Mouse (Mus musculus) ES-E14 (cell line): ENCODE measurements around the gene Slc10a7. TPM values are rescaled to one million over a fixed set of nuclear protein-coding genes. Genes with fewer than 3 reads are reported as not detected.
"Not testable (repeated sequence)": the region's sequence is repeated elsewhere in the genome, so short reads cannot be mapped to it uniquely, and the experiment has no call there.

ENCODE experiments used
- DNase-seq: peaks from one replicate; pipeline ENCODE4 v3.0.0-alpha.2; 2013; ENCODE audit warnings: low read depth, low spot score
- H3K27ac ChIP-seq: 2 replicates; pipeline ENCODE4 v1.5.1; 2012; ENCODE audit warnings: low read depth, mild to moderate bottlenecking, low read length, moderate library complexity, mixed read lengths; ENCODE audit not compliant: poor library complexity, insufficient read depth, severe bottlenecking
- H3K36me3 ChIP-seq: 2 replicates; pipeline ENCODE4 v1.6.1; 2012; ENCODE audit warnings: mild to moderate bottlenecking, low read length, moderate library complexity, mixed read lengths; ENCODE audit not compliant: control insufficient read depth, poor library complexity, insufficient read depth, severe bottlenecking
- H3K4me1 ChIP-seq, 2 experiments: fragments of 150-350 bp in 1 of 2; sonication (generic) in 1 of 2; 2 replicates each; pipeline ENCODE4 v1.6.1; 2012; ENCODE audit warnings: low read length in 2 of 2, mild to moderate bottlenecking in 1 of 2, mixed read lengths in 1 of 2; ENCODE audit not compliant: control insufficient read depth in 2 of 2, insufficient read depth in 2 of 2, poor library complexity in 1 of 2
- H3K4me3 ChIP-seq, 2 experiments: fragments of 150-350 bp in 1 of 2; sonication (generic) in 1 of 2; 2 replicates each; pipeline ENCODE4 v1.5.1; 2012; ENCODE audit warnings: low read length in 2 of 2, low read depth in 1 of 2, mild to moderate bottlenecking in 1 of 2, mixed read lengths in 1 of 2; ENCODE audit not compliant: insufficient read depth in 1 of 2, poor library complexity in 1 of 2, severe bottlenecking in 1 of 2
- H3K9ac ChIP-seq: 2 replicates; pipeline ENCODE4 v1.6.1; 2012; ENCODE audit warnings: low read depth, mild to moderate bottlenecking, low read length, mixed read lengths; ENCODE audit not compliant: poor library complexity, insufficient read depth, severe bottlenecking
- H3K9me3 ChIP-seq: fragments of 150-350 bp; sonication (generic); 2 replicates; pipeline ENCODE4 v1.6.1; 2012; ENCODE audit warnings: low read depth, mild to moderate bottlenecking, low read length; ENCODE audit not compliant: control insufficient read depth, insufficient read depth
- CHD2 ChIP-seq: IDR thresholded peaks from 2 replicates; pipeline ENCODE4 v1.6.1; 2014; ENCODE audit warnings: mild to moderate bottlenecking, low read depth, low read length, inconsistent platforms
- HCFC1 ChIP-seq: IDR thresholded peaks from 2 replicates; pipeline ENCODE4 v1.6.1; 2012; ENCODE audit warnings: low read length, inconsistent platforms, borderline replicate concordance; ENCODE audit not compliant: insufficient read depth
- MAFK ChIP-seq: IDR thresholded peaks from 2 replicates; pipeline ENCODE4 v1.6.1; 2014; ENCODE audit warnings: mild to moderate bottlenecking, low read depth, low read length, inconsistent platforms; ENCODE audit not compliant: insufficient read depth
- ZC3H11A ChIP-seq: IDR thresholded peaks from 2 replicates; pipeline ENCODE4 v1.6.1; 2012; ENCODE audit warnings: low read depth, mild to moderate bottlenecking, inconsistent platforms, low read length, borderline replicate concordance
- ZNF384 ChIP-seq: IDR thresholded peaks from 2 replicates; pipeline ENCODE4 v1.6.1; 2012; ENCODE audit warnings: low read depth, low read length, inconsistent platforms
- in situ Hi-C, 2 experiments: fragments of 600-800 bp; cut with MboI; formaldehyde crosslinking; loops; one replicate each; pipeline ENCODE4 v1.15.1; 2025; ENCODE audit warnings: low sequenced_read_pairs in 2 of 2, inconsistent platforms in 1 of 2; ENCODE audit not compliant: unreplicated experiment in 2 of 2
- total RNA-seq: library from RNA; depleted of rRNA; stranded (reverse); fragments of 300-350 nt; gene quantifications from 2 replicates; pipeline ENCODE4 v1.2.3, GENCODE M21; 2012

Gene Slc10a7
- total RNA-seq, 1 experiment: 30.5 TPM

DNA sequence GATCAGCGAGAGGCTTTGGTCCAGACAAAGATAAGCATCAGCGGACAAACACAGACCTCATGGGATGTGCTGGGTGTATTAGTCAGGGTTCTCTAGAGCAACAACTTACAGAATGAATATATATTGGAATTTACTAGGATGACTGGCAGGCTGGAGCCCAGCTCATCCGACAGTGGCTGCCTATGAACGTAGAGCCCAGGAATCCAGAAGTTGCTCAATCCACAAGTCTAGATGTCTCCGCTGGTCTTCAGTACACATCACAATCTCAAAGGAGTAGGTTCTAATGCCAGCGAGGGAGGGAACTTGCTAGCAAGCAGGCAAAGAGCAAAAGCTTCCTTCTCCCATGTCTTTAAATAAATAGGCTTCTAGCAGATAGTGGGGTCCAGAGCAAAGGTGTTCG, 207.4 kb downstream of the Slc10a7 start:
- in situ Hi-C loops: no loop called here
- no peak overlapping the region for H3K9ac ChIP-seq
- DNase-seq: no peak
- H3K36me3 ChIP-seq: no peaks in the 10 kb centered on the region; the same call in 1 of the 2 replicates
- TF ChIP-seq ZNF384 (no peak), ZC3H11A (no peak), MAFK (no peak), CHD2 (no peak), HCFC1 (no peak)
- no peak overlapping the region for H3K4me3 ChIP-seq
- H3K4me1 ChIP-seq: peaks cover 2 to 17% of the 10 kb centered on the region in 2 experiments; a peak in 2 of 4 replicates
- H3K27ac ChIP-seq: no peak overlapping the region
- no peaks in the 10 kb centered on the region for H3K9me3 ChIP-seq

GRCm38 (mm10) chr8:78717191-78717590, 208.0 kb downstream of the Slc10a7 start:
- H3K9me3 ChIP-seq, in situ Hi-C loops, H3K4me3 ChIP-seq: not testable (repeated sequence)

DNA sequence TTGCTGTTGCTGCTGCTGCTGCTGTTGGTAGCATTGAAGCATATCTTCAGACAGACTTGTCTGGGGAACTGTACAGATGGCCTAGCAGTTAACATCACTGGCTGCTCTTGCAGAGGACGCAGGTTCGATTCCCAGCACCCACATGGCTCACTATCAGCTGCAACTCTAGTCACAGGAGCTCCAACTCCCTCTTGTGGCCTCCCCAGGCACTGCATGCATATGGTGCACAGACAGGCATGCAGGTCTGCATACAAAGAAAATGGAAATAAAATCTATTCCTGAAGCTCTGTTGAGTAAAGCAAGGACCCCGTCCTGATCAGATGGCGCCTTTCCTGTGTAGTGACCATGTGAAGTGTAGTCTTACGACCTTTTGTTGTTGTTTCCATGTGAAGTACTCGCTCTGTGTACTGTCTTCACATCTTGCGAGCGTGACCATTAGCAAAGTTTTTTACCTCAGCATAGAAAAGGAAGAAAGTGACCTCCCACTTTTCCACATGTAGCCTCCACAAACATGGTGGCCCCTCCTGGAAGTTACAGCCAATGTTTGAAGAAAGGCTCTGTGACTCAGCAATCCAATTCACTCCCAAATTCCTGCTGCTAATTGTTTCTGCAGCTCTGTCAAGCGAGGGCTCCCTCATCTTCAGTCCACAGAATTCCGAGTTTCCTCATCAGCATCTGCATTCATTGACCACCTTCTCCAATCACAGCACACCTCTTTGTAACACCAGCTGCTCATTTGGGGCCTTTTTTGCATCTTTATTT, 210.3 kb downstream of the Slc10a7 start:
- no peak overlapping the region for H3K9ac ChIP-seq
- H3K9me3 ChIP-seq: no peaks in the 10 kb centered on the region
- TF ChIP-seq MAFK (peak; percentile 80), ZC3H11A (no peak)
- no peak overlapping the region for H3K27ac ChIP-seq
- DNase-seq: peak; percentile 28
- H3K36me3 ChIP-seq: no peaks in the 10 kb centered on the region; the same call in 1 of the 2 replicates
- peaks cover 5 to 25% of the 10 kb centered on the region in 2 experiments; a peak in 3 of 4 replicates for H3K4me1 ChIP-seq
- in situ Hi-C loops: no loop called here
- H3K4me3 ChIP-seq: no peak overlapping the region

More at GRCm38 (mm10) chr8:78717191-78717590, 208.0 kb downstream of the Slc10a7 start:
- peaks cover 5 to 22% of the 10 kb centered on the region in 2 experiments; a peak in 3 of 4 replicates for H3K4me1 ChIP-seq
- H3K27ac ChIP-seq, H3K36me3 ChIP-seq, DNase-seq, H3K9ac ChIP-seq: not testable (repeated sequence)

DNA sequence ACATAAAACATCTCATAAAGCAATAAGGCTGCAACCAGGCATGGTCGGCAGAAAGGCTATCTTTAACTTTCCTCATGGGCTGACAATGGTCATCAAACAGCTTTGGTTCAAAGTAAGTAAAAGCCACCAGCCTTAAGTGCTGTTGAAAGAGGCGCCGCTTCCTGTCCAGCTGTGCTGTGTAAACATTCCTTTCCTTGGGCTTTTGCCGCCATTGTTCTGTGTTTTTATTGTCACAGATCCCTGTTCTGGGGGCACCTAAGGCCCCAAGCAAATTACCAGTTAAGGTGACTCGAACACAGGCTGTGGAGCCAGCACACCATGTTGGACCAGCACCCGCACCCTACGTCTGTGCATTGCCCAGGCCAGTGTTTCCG, 210.9 kb downstream of the Slc10a7 start:
- in situ Hi-C loops: no loop called here
- H3K9me3 ChIP-seq: no peaks in the 10 kb centered on the region
- no peak overlapping the region for H3K4me3 ChIP-seq
- H3K4me1 ChIP-seq: peaks cover 5 to 25% of the 10 kb centered on the region in 2 experiments; a peak in 3 of 4 replicates
- TF ChIP-seq MAFK: 0 out of 2 replicates have a peak, but pooled peaks have one; percentile 3
- no peak for TF ChIP-seq CHD2
- no peaks in the 10 kb centered on the region; the same call in 1 of the 2 replicates for H3K36me3 ChIP-seq
- peak; percentile 24 for DNase-seq
- H3K27ac ChIP-seq: no peak overlapping the region
- no peak overlapping the region for H3K9ac ChIP-seq

GRCm38 (mm10) chr8:78721576-78721975, 212.4 kb downstream of the Slc10a7 start:
- no peak overlapping the region for H3K4me3 ChIP-seq
- in situ Hi-C loops: no loop called here

More at GRCm38 (mm10) chr8:78721576-78721975, 212.4 kb downstream of the Slc10a7 start:
- Histone ChIP-seq H3K36me3 (peaks cover 3% of the 10 kb centered on the region; the same call in 1 of the 2 replicates), H3K27ac (no peak overlapping the region), H3K4me1 (peaks cover 5 to 25% of the 10 kb centered on the region in 2 experiments; a peak in 3 of 4 replicates), H3K9ac (no peak overlapping the region), H3K9me3 (no peaks in the 10 kb centered on the region)
- TF ChIP-seq CHD2: no peak
- no peak for TF ChIP-seq ZC3H11A
- no peak for TF ChIP-seq HCFC1
- no peak for TF ChIP-seq ZNF384
- no peak for DNase-seq
